Mouse (Mus musculus): ENCODE results near the gene Mroh7.

Gene Mroh7

DNA sequence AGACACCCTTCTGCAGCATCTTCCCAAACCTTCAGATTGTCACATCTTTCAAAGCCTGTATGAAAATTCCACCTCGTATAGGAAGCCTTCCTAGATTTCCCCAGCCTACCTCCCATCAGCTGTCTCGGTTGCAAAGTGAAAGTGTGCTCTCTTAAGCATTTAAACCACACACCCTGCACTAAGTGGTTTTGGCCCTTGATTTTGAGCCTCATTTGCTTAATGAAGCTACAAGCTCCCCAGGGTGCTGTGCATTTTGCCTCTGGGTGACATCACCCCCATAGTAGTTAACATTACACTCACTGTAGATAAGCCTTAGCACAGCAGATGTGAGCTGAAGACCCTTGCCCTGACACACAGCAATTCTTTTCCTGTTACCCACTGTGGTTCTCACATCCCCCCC, 49.8 kb downstream of the Mroh7 start:
- H3K4me1 ChIP-seq (replicated peaks; ENCODE audit: low read depth, low read length) = peaks cover 33% of the 10 kb centered on the region
- H3K36me3 ChIP-seq (ENCODE audit: insufficient read depth, low read length) = peaks cover 20% of the 10 kb centered on the region
- H3K4me3 ChIP-seq (replicated peaks; ENCODE audit: low read length) = no peak overlapping the region
- H3K27me3 ChIP-seq (ENCODE audit: insufficient read depth, low read length) = peaks cover 11% of the 10 kb centered on the region
- no peaks in the 10 kb centered on the region for H3K9me3 ChIP-seq (ENCODE audit: low read length)
- TF ChIP-seq POU5F1 (IDR thresholded peaks at IDR 0.05; ENCODE audit: borderline replicate concordance, low read length) (no peak), CTCF (conservative IDR thresholded peaks at IDR 0.05; ENCODE audit: low read length) (no peak), NANOG (IDR thresholded peaks at IDR 0.05; ENCODE audit: borderline replicate concordance, low read length) (no peak)

DNA sequence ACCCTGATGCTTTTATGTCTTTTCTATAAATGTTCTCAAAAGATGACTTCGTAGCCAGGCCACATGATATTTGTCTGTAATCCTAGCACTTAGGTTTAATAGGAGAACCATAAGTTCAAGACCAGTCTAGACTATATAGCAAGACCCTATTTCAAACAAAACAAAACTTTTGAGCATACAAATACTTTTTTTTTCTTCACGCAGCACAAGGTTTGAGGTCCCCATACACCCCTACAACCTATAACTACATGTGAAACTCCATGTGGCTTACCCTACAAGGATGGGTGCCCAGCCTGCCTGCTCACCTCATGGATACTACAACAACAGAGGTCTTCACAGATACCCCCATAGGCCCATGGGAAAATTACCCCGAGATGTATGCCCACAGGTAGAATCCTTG, 51.6 kb downstream of the Mroh7 start:
- H3K4me1 ChIP-seq (replicated peaks; ENCODE audit: low read depth, low read length) = peaks cover 38% of the 10 kb centered on the region
- H3K9me3 ChIP-seq (ENCODE audit: low read length) = no peaks in the 10 kb centered on the region
- peaks cover 5% of the 10 kb centered on the region; the same call in 1 of the 2 replicates for H3K27me3 ChIP-seq (ENCODE audit: insufficient read depth, low read length)
- H3K36me3 ChIP-seq (ENCODE audit: insufficient read depth, low read length) = peaks cover 38% of the 10 kb centered on the region
- TF ChIP-seq NANOG (IDR thresholded peaks at IDR 0.05; ENCODE audit: borderline replicate concordance, low read length) (no peak), POU5F1 (IDR thresholded peaks at IDR 0.05; ENCODE audit: borderline replicate concordance, low read length) (no peak), CTCF (conservative IDR thresholded peaks at IDR 0.05; ENCODE audit: low read length) (no peak)
- H3K4me3 ChIP-seq (replicated peaks; ENCODE audit: low read length) = peak overlapping the region; percentile 99; the same call in 1 of the 2 replicates

DNA sequence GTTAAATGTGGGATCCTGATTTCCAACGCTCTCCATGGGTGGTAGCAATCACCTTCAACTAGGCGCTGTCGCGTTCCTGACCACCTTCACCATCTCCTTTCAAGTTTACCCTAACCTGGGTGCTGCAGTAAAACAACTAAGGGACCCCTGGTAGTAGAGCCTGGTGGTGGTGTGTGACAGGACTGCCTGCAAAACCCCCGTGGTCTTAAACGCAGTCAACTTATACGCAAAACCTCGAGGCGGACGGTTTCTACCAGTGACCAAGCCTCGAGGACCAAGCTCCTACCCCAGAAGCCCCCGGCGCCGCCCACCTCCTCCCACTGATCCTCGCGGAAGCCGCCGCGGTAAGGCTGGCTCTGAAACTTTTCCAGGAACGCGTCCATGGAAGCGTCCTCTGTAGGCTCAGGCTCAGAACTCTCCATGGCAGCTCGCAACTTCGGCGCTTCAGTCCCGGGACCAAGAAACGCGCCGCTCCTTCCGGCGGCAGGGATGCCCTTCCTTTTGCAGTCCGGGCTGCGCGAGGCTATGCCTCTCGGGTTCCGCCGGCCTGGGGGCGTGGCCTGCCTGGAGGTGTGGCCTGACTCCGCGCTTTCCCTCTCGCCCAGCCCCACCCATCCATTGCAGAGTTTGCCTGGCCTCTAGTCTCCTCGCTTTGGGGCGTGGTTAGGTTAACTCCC, 52.1 kb downstream of the Mroh7 start, which contains the start of gene Ttc4:
Gene Ttc4, minus strand, starts transcription at position 503 of the 677 bp plus-strand sequence.
- Histone ChIP-seq H3K27me3 (ENCODE audit: insufficient read depth, low read length) (peaks cover 5% of the 10 kb centered on the region; the same call in 1 of the 2 replicates), H3K36me3 (ENCODE audit: insufficient read depth, low read length) (peaks cover 44% of the 10 kb centered on the region), H3K4me1 (replicated peaks; ENCODE audit: low read depth, low read length) (peaks cover 38% of the 10 kb centered on the region), H3K9me3 (ENCODE audit: low read length) (no peaks in the 10 kb centered on the region), H3K4me3 (replicated peaks; ENCODE audit: low read length) (peak within 1 kb of the TSS; percentile 99)
- TF ChIP-seq POU5F1 (IDR thresholded peaks at IDR 0.05; ENCODE audit: borderline replicate concordance, low read length) (no peak), CTCF (conservative IDR thresholded peaks at IDR 0.05; ENCODE audit: low read length) (no peak), NANOG (IDR thresholded peaks at IDR 0.05; ENCODE audit: borderline replicate concordance, low read length) (no peak)

DNA sequence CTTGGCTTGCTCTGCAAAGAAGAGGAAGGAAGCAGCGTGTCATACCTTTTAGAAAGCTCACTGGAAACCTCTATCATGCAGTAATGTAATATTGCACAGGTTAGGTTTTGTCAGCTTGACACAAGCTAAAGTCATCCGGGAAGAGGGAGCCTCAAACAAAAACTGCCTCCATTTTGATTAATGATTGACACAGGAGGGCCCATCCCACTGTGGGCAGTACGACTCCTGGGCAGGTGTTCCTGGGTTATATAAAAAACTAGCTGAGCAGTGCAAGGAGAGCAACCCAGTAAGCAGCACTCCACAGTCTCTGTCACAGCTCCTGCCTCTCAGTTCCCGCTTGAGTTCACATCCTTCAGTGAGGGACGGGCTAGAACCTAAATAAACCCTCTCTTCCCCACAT, 54.0 kb downstream of the Mroh7 start:
- Histone ChIP-seq H3K9me3 (ENCODE audit: low read length) (no peaks in the 10 kb centered on the region), H3K27me3 (ENCODE audit: insufficient read depth, low read length) (0 out of 2 replicates have a peak, but pooled peaks cover under 1% of the 10 kb centered on the region), H3K4me1 (replicated peaks; ENCODE audit: low read depth, low read length) (peaks cover 38% of the 10 kb centered on the region), H3K4me3 (replicated peaks; ENCODE audit: low read length) (no peak overlapping the region), H3K36me3 (ENCODE audit: insufficient read depth, low read length) (peaks cover 62% of the 10 kb centered on the region)
- TF ChIP-seq POU5F1 (IDR thresholded peaks at IDR 0.05; ENCODE audit: borderline replicate concordance, low read length) (no peak), NANOG (IDR thresholded peaks at IDR 0.05; ENCODE audit: borderline replicate concordance, low read length) (no peak), CTCF (conservative IDR thresholded peaks at IDR 0.05; ENCODE audit: low read length) (no peak)

DNA sequence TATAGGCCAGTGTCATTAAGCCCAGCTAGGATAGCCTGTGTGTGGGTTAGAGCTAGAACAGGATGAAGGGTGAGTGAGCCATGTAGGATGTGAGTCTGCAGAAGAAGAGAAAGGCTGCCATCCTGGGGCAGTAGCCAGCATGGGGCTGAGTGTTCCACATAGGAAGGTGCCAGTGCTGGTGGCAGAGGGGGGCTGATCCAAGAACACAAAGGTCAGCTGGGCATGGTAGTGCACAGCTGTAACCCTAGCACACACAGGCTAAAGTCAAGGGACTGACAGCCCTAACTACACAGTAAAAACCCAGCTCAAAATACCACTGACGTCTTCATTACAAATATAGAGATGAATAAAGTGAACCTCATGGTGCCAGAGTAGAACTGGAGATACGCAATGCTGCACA, 64.2 kb downstream of the Mroh7 start:
- Histone ChIP-seq H3K4me3 (replicated peaks; ENCODE audit: low read length) (no peak overlapping the region), H3K36me3 (ENCODE audit: insufficient read depth, low read length) (peaks cover 100% of the 10 kb centered on the region), H3K4me1 (replicated peaks; ENCODE audit: low read depth, low read length) (peaks cover 29% of the 10 kb centered on the region), H3K27me3 (ENCODE audit: insufficient read depth, low read length) (no peaks in the 10 kb centered on the region), H3K9me3 (ENCODE audit: low read length) (no peaks in the 10 kb centered on the region)
- TF ChIP-seq POU5F1 (IDR thresholded peaks at IDR 0.05; ENCODE audit: borderline replicate concordance, low read length) (no peak), CTCF (conservative IDR thresholded peaks at IDR 0.05; ENCODE audit: low read length) (no peak), NANOG (IDR thresholded peaks at IDR 0.05; ENCODE audit: borderline replicate concordance, low read length) (no peak)

DNA sequence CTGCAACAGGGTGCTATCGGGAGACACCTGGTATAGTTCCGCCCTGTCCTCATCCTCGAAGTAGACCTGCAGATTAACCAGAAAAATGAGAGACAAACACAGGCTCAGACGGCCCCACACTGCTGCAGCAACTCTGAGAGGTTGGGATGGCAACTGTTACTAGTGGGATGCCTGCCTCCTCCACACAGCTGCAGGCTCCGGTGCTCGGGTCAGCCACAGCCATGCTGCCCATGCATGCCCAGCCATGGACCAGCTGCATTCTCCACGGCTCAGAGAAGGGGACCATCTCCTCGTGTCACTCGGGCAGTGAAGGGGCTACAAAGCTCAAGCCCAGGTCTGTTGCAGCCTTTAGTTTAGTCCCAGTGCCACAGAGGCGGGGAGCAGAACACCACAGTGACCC, 65.1 kb downstream of the Mroh7 start:
- H3K9me3 ChIP-seq (ENCODE audit: low read length) = no peaks in the 10 kb centered on the region
- peaks cover 100% of the 10 kb centered on the region for H3K36me3 ChIP-seq (ENCODE audit: insufficient read depth, low read length)
- H3K27me3 ChIP-seq (ENCODE audit: insufficient read depth, low read length) = no peaks in the 10 kb centered on the region
- peaks cover 29% of the 10 kb centered on the region for H3K4me1 ChIP-seq (replicated peaks; ENCODE audit: low read depth, low read length)
- no peak overlapping the region for H3K4me3 ChIP-seq (replicated peaks; ENCODE audit: low read length)
- TF ChIP-seq CTCF (conservative IDR thresholded peaks at IDR 0.05; ENCODE audit: low read length) = no peak
- TF ChIP-seq NANOG (IDR thresholded peaks at IDR 0.05; ENCODE audit: borderline replicate concordance, low read length) = no peak
- TF ChIP-seq POU5F1 (IDR thresholded peaks at IDR 0.05; ENCODE audit: borderline replicate concordance, low read length) = no peak

DNA sequence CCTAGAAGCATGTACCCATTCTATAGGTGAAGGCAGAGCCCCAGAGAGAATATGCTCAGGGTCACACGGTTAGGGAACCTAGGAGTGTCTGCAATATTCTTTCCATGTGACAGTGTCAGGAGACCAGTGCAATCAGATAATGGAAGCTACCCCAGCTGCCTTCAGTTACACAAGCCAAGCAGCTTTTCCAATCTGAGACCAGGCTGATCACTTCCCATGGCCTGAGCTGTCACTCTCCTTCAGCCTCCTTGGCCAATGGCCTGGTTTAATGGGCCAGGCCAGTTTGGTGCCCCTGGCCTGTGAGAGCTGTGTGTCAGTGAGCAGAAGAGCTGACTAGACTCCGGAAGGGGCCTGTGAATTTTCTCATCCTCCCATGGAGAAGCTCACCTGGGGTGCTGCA, 65.5 kb downstream of the Mroh7 start:
- Histone ChIP-seq H3K4me1 (replicated peaks; ENCODE audit: low read depth, low read length) (peaks cover 29% of the 10 kb centered on the region), H3K4me3 (replicated peaks; ENCODE audit: low read length) (no peak overlapping the region), H3K9me3 (ENCODE audit: low read length) (no peaks in the 10 kb centered on the region), H3K36me3 (ENCODE audit: insufficient read depth, low read length) (peaks cover 100% of the 10 kb centered on the region), H3K27me3 (ENCODE audit: insufficient read depth, low read length) (no peaks in the 10 kb centered on the region)
- TF ChIP-seq POU5F1 (IDR thresholded peaks at IDR 0.05; ENCODE audit: borderline replicate concordance, low read length) = no peak
- TF ChIP-seq NANOG (IDR thresholded peaks at IDR 0.05; ENCODE audit: borderline replicate concordance, low read length) = no peak
- TF ChIP-seq CTCF (conservative IDR thresholded peaks at IDR 0.05; ENCODE audit: low read length) = no peak

DNA sequence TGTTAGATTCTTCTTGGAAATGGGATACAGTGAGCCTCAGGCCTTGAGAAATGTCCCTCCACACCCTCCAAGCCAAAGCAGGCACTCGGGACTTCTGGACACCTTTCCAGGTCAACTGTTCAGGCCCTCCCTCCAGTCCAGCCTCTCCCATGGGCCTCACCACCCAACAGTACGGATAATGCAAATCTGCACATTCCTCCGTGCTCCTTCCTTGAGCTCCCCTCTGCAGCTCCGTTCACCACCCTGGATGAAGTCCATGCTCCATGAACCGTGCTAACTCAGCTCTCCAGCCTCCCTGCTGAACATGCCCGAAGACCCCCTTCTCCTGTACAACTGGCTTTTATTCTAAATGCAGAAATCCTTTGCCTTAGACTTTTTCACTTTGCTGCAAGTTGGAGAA, 66.0 kb downstream of the Mroh7 start:
- H3K4me3 ChIP-seq (replicated peaks; ENCODE audit: low read length) = no peak overlapping the region
- no peaks in the 10 kb centered on the region for H3K9me3 ChIP-seq (ENCODE audit: low read length)
- peaks cover 29% of the 10 kb centered on the region for H3K4me1 ChIP-seq (replicated peaks; ENCODE audit: low read depth, low read length)
- no peaks in the 10 kb centered on the region for H3K27me3 ChIP-seq (ENCODE audit: insufficient read depth, low read length)
- peaks cover 100% of the 10 kb centered on the region for H3K36me3 ChIP-seq (ENCODE audit: insufficient read depth, low read length)
- no peak for TF ChIP-seq POU5F1 (IDR thresholded peaks at IDR 0.05; ENCODE audit: borderline replicate concordance, low read length)
- TF ChIP-seq NANOG (IDR thresholded peaks at IDR 0.05; ENCODE audit: borderline replicate concordance, low read length) = no peak
- TF ChIP-seq CTCF (conservative IDR thresholded peaks at IDR 0.05; ENCODE audit: low read length) = no peak
